Mouse (Mus musculus): ENCODE measurements around the gene Slc22a14. TPM values are rescaled to one million over a fixed set of nuclear protein-coding genes. Genes with fewer than 3 reads are reported as not detected.
"Not testable (repeated sequence)": the region's sequence is repeated elsewhere in the genome, so short reads cannot be mapped to it uniquely, and the experiment has no call there.

The Slc22a14 gene
- polyA plus RNA-seq, 1 experiment from 2014 or later = not detected

DNA sequence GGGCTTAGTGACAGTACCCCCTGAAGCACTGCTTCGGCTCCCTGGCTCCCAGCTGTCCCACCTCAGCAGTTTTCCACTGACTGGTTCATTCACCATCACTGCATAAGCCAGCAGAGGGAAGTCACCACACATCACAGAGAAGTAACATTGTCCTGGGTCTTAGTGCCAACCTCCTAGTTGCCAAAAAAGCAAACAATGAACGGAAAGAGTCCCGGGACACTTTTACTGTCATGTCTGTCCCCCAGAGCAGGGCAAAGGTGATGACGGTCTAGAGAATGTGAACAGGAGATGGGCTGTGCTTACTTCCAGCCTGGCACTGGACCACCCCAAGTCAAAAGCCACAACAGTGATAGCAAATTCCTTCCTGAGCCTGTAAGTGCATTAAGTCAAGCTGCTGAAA, 126.6 kb downstream of the Slc22a14 start:
- Histone ChIP-seq H3K36me3 (ENCODE audit: insufficient read depth, low read length) (peaks cover 23% of the 10 kb centered on the region), H3K4me1 (ENCODE audit: insufficient read depth, low read depth, low read length) (no peaks in the 10 kb centered on the region), H3K27me3 (replicated peaks; ENCODE audit: insufficient read depth, low read length) (no peaks in the 10 kb centered on the region), H3K9me3 (ENCODE audit: low read length) (no peaks in the 10 kb centered on the region), H3K4me2 (replicated peaks; ENCODE audit: low read depth, low read length) (no peak overlapping the region), H3K9ac (replicated peaks; ENCODE audit: low read depth) (no peak overlapping the region), H3K27ac (ENCODE audit: low read length) (no peak overlapping the region), H3K4me3 (ENCODE audit: low read depth, low read length) (no peak overlapping the region)
- TF ChIP-seq EP300 (IDR thresholded peaks at IDR 0.05) (no peak), CTCF (IDR thresholded peaks at IDR 0.05) (no peak)
- 78% methylated on average over 4 of the region's 4 CpGs for WGBS
- ATAC-seq (no peak), DNase-seq (ENCODE audit: low spot score) (no peak)

DNA sequence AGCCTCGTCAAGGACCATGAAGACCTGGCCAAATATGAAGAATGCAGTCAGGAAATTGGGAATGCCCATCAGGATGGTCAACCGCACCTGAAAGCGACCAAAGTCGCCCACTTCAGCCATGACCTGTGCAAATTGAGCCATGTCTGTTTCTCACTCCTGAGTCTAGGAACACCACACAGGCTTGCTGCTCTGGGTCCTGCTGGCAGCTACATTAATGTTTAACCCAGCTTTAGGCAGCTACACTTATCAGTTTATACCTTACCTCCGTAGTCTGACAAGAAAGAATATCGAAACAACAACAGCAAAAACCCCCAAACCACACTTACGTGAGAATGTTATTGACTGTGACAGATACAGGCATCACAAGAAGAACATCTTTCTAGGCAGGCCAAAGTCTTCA, 133.8 kb downstream of the Slc22a14 start:
- Histone ChIP-seq H3K9ac (replicated peaks; ENCODE audit: low read depth) (no peak overlapping the region), H3K4me3 (ENCODE audit: low read depth, low read length) (no peak overlapping the region), H3K27me3 (replicated peaks; ENCODE audit: insufficient read depth, low read length) (no peaks in the 10 kb centered on the region), H3K36me3 (ENCODE audit: insufficient read depth, low read length) (no peaks in the 10 kb centered on the region), H3K27ac (ENCODE audit: low read length) (no peak overlapping the region), H3K4me1 (ENCODE audit: insufficient read depth, low read depth, low read length) (no peaks in the 10 kb centered on the region), H3K4me2 (replicated peaks; ENCODE audit: low read depth, low read length) (no peak overlapping the region), H3K9me3 (ENCODE audit: low read length) (no peaks in the 10 kb centered on the region)
- DNase-seq (ENCODE audit: low spot score) (no peak), ATAC-seq (no peak)
- 82% methylated on average over 7 of the region's 7 CpGs for WGBS
- no peak for TF ChIP-seq CTCF (IDR thresholded peaks at IDR 0.05)
- TF ChIP-seq EP300 (IDR thresholded peaks at IDR 0.05) = no peak

DNA sequence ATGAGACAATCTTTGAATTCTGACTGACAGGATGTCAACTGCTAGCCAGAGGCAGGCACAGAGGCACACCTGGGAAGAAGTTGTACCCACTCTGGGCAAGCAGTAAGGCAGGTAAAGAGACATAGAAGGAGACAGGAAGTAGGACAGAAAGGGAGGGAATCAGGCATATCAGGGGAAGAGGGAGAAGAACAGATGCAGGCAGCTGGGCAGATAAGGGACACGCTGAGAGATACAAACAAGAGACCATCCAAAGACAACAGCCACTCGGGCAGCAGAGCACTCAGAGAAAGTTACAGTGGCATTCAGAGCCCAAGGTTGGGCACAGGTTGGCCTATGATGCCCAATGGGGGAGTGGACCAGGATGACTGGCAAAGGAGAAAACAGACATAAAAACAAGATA, 134.5 kb downstream of the Slc22a14 start:
- H3K4me3 ChIP-seq (ENCODE audit: low read depth, low read length) = no peak overlapping the region
- H3K4me2 ChIP-seq (replicated peaks; ENCODE audit: low read depth, low read length) = no peak overlapping the region
- no peak for TF ChIP-seq EP300 (IDR thresholded peaks at IDR 0.05)
- no peak for TF ChIP-seq CTCF (IDR thresholded peaks at IDR 0.05)
- DNase-seq (ENCODE audit: low spot score) = no peak
- no peaks in the 10 kb centered on the region for H3K27me3 ChIP-seq (replicated peaks; ENCODE audit: insufficient read depth, low read length)
- no peaks in the 10 kb centered on the region for H3K9me3 ChIP-seq (ENCODE audit: low read length)
- no peaks in the 10 kb centered on the region for H3K4me1 ChIP-seq (ENCODE audit: insufficient read depth, low read depth, low read length)
- H3K27ac ChIP-seq (ENCODE audit: low read length) = no peak overlapping the region
- 62% methylated on average over 2 of the region's 2 CpGs for WGBS
- ATAC-seq = no peak
- no peak overlapping the region for H3K9ac ChIP-seq (replicated peaks; ENCODE audit: low read depth)
- H3K36me3 ChIP-seq (ENCODE audit: insufficient read depth, low read length) = no peaks in the 10 kb centered on the region

DNA sequence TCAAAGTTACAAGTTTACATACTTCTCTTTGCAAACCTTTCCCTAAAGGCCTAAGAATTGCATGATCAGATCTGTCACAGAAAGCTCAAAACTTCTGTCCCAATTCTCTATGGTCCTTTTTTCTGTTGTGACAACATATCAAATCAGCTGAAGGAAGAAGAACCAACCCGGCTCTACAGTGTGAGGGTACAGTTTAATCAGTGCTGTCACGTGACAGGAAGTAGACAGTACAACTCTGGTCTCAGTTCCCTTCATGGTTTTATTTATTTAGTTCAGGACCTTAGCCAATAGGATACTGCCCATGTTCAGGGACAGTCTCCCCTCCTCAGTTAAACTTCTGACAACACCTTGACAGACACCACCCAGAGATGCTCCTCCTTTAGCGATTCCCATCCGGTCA, 145.1 kb downstream of the Slc22a14 start:
- no peak for TF ChIP-seq EP300 (IDR thresholded peaks at IDR 0.05)
- TF ChIP-seq CTCF (IDR thresholded peaks at IDR 0.05) = no peak
- DNase-seq (ENCODE audit: low spot score) (no peak), ATAC-seq (no peak)
- H3K4me3 ChIP-seq (ENCODE audit: low read depth, low read length) = no peak overlapping the region
- H3K9ac ChIP-seq (replicated peaks; ENCODE audit: low read depth) = no peak overlapping the region
- 66% methylated on average over 4 of the region's 4 CpGs for WGBS
- H3K4me1 ChIP-seq (ENCODE audit: insufficient read depth, low read depth, low read length) = no peaks in the 10 kb centered on the region
- no peaks in the 10 kb centered on the region for H3K9me3 ChIP-seq (ENCODE audit: low read length)
- no peak overlapping the region for H3K27ac ChIP-seq (ENCODE audit: low read length)
- H3K27me3 ChIP-seq (replicated peaks; ENCODE audit: insufficient read depth, low read length) = no peaks in the 10 kb centered on the region
- H3K36me3 ChIP-seq (ENCODE audit: insufficient read depth, low read length) = no peaks in the 10 kb centered on the region
- H3K4me2 ChIP-seq (replicated peaks; ENCODE audit: low read depth, low read length) = no peak overlapping the region

DNA sequence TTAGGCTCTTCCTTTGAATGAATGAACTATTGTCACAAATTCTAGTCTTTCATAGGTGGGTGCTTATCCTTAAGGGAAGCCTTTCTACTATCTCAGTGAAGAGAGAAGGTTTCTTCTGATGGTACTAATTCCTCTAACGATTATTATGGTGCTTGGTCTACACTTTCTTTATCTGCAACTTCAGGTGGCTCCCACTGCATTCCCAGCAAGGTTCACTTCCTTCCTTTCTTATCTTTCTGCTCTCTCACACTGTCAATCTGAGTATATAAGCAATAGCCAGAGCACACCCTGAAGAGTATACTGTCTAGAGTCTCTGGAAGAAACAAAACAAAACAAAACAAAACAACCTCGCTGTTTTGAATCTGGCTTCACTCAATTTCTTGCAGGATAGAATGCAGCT, 145.7 kb downstream of the Slc22a14 start:
- no peak overlapping the region for H3K9ac ChIP-seq (replicated peaks; ENCODE audit: low read depth)
- H3K36me3 ChIP-seq (ENCODE audit: insufficient read depth, low read length) = no peaks in the 10 kb centered on the region
- H3K9me3 ChIP-seq (ENCODE audit: low read length) = no peaks in the 10 kb centered on the region
- no peak overlapping the region for H3K4me3 ChIP-seq (ENCODE audit: low read depth, low read length)
- no peak overlapping the region for H3K4me2 ChIP-seq (replicated peaks; ENCODE audit: low read depth, low read length)
- no peak for TF ChIP-seq EP300 (IDR thresholded peaks at IDR 0.05)
- no peak for TF ChIP-seq CTCF (IDR thresholded peaks at IDR 0.05)
- H3K4me1 ChIP-seq (ENCODE audit: insufficient read depth, low read depth, low read length) = no peaks in the 10 kb centered on the region
- DNase-seq (ENCODE audit: low spot score) = no peak
- no peak overlapping the region for H3K27ac ChIP-seq (ENCODE audit: low read length)
- ATAC-seq = no peak
- WGBS = 67% methylated on average over 2 of the region's 2 CpGs
- H3K27me3 ChIP-seq (replicated peaks; ENCODE audit: insufficient read depth, low read length) = no peaks in the 10 kb centered on the region

GRCm38 (mm10) chr9:119215341-119215740, 150.0 kb downstream of the Slc22a14 start:
- not testable (repeated sequence) for H3K4me3 ChIP-seq (ENCODE audit: low read depth, low read length); ATAC-seq; H3K9me3 ChIP-seq (ENCODE audit: low read length); H3K4me1 ChIP-seq (ENCODE audit: insufficient read depth, low read depth, low read length); H3K27ac ChIP-seq (ENCODE audit: low read length); H3K9ac ChIP-seq (replicated peaks; ENCODE audit: low read depth); DNase-seq (ENCODE audit: low spot score); H3K27me3 ChIP-seq (replicated peaks; ENCODE audit: insufficient read depth, low read length); H3K36me3 ChIP-seq (ENCODE audit: insufficient read depth, low read length); H3K4me2 ChIP-seq (replicated peaks; ENCODE audit: low read depth, low read length)
- 71% methylated on average over 2 of the region's 2 CpGs for WGBS

GRCm38 (mm10) chr9:119214601-119215000, 150.8 kb downstream of the Slc22a14 start:
- WGBS = 87% methylated on average over 6 of the region's 6 CpGs
- Histone ChIP-seq H3K9ac (replicated peaks; ENCODE audit: low read depth) (no peak overlapping the region), H3K9me3 (ENCODE audit: low read length) (no peaks in the 10 kb centered on the region), H3K27me3 (replicated peaks; ENCODE audit: insufficient read depth, low read length) (no peaks in the 10 kb centered on the region), H3K27ac (ENCODE audit: low read length) (no peak overlapping the region), H3K36me3 (ENCODE audit: insufficient read depth, low read length) (no peaks in the 10 kb centered on the region), H3K4me2 (replicated peaks; ENCODE audit: low read depth, low read length) (no peak overlapping the region), H3K4me3 (ENCODE audit: low read depth, low read length) (no peak overlapping the region), H3K4me1 (ENCODE audit: insufficient read depth, low read depth, low read length) (no peaks in the 10 kb centered on the region)
- DNase-seq (ENCODE audit: low spot score) (no peak), ATAC-seq (no peak)
- TF ChIP-seq EP300 (IDR thresholded peaks at IDR 0.05) (no peak), CTCF (IDR thresholded peaks at IDR 0.05) (no peak)
